Mouse (Mus musculus) kidney, embryonic 16.5 days (tissue): ENCODE measurements around the gene Ccdc63. TPM values are rescaled to one million over a fixed set of nuclear protein-coding genes. Genes with fewer than 3 reads are reported as not detected.
"Not testable (repeated sequence)": the region's sequence is repeated elsewhere in the genome, so short reads cannot be mapped to it uniquely, and the experiment has no call there.

Source experiments
- ATAC-seq: fragments of 200-750 bp; cut with Nextera tagmentation; 2 replicates; pipeline ENCODE4 v1.8.0; 2017; ENCODE audit warnings: moderate TSS enrichment; ENCODE audit not compliant: low FRiP score, low TSS enrichment
- H3K27ac ChIP-seq: fragments of 300-500 bp; sonication (generic); 2 replicates; pipeline ENCODE4 v1.5.1; 2014; ENCODE audit warnings: low read length
- H3K27me3 ChIP-seq: fragments of 300-500 bp; sonication (generic); 2 replicates; pipeline ENCODE4 v1.6.1; 2014; ENCODE audit warnings: low read length, control low read depth, mixed read lengths; ENCODE audit not compliant: insufficient read depth
- H3K36me3 ChIP-seq: fragments of 300-500 bp; sonication (generic); 2 replicates; pipeline ENCODE4 v1.6.1; 2014; ENCODE audit warnings: low read length, control low read depth, mixed read lengths; ENCODE audit not compliant: insufficient read depth
- H3K4me1 ChIP-seq: fragments of 300-500 bp; sonication (generic); 2 replicates; pipeline ENCODE4 v1.6.1; 2014; ENCODE audit warnings: low read length, control low read depth, mixed read lengths; ENCODE audit not compliant: insufficient read depth
- H3K4me2 ChIP-seq: fragments of 300-500 bp; sonication (generic); replicated peaks from 2 replicates; pipeline ENCODE4 v1.6.1; 2014; ENCODE audit warnings: low read depth, low read length
- H3K4me3 ChIP-seq: fragments of 300-500 bp; sonication (generic); 2 replicates; pipeline ENCODE4 v1.5.1; 2014; ENCODE audit warnings: mild to moderate bottlenecking, low read length
- H3K9ac ChIP-seq: fragments of 300-500 bp; sonication (generic); replicated peaks from 2 replicates; pipeline ENCODE4 v1.6.1; 2014; ENCODE audit warnings: low read length
- H3K9me3 ChIP-seq: fragments of 300-500 bp; sonication (generic); 2 replicates; pipeline ENCODE4 v1.6.1; 2016; ENCODE audit warnings: low read length, control low read depth
- WGBS: fragments of 180-500 bp; shearing (Covaris S2); extraction: QIAGEN DNeasy Blood & Tissue Kit; methylation state at CpG from one replicate; pipeline ENCODE4 v1.1.7; 2014; 5-methylcytosine and 5-hydroxymethylcytosine counted together
- polyA plus RNA-seq: library from polyadenylated mRNA; unstranded; fragments of >200 nt; fragmentation: Nextera tagmentation; extraction: Ambion mirVana; gene quantifications from 2 replicates; pipeline ENCODE4 v1.2.1, GENCODE M21; 2015

Gene Ccdc63
- 0.15 TPM in 1 of 2 replicates, not detected in the other for polyA plus RNA-seq

DNA sequence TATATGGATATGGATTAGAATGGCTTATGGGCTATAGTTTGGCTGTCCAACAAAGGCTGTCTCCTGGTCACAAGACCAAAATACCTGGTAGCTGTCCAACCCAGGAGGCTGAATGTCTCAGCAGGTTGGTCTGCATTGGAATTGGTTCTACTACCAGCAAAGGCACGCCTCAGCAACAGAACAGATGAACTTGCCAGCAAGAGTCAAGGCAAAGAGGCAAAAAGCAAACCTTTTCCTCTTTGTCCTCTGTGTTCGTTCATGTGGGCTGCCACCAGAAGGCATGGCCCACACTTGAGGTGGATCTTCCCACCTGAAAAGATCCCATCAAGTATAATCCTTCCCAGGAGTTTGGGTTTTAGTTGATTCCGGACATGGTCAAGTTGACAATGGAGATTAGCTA, at the start of gene Ccdc63:
Gene Ccdc63 (minus strand): TSS at position 101 of the 400 bp plus-strand sequence.
- 94% methylated on average over 3 of the region's 3 CpGs for WGBS

DNA sequence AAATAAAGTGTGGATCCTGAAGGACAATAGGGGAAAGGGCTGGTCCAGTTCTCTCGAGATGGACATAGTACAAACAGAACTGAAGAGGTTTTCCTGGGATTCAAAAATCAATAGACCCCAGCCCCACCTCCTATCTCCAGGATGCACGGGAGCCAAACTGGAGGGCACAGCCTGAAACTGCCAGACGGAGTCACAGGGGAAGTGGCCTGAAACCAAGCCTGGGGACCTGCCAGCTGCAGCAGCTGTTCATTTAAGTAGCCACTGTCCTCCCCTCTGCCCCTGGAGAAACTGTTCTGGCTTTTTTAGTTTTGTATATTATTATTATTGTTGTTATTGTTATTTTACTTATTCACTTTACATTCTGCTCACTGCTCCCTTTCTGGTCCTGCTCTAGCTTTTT, 48.5 kb upstream of the Ccdc63 start:
- Histone ChIP-seq H3K4me1 (no peaks in the 10 kb centered on the region), H3K9me3 (no peaks in the 10 kb centered on the region), H3K36me3 (no peaks in the 10 kb centered on the region), H3K27ac (no peak overlapping the region), H3K9ac (no peak overlapping the region), H3K4me2 (no peak overlapping the region), H3K27me3 (no peaks in the 10 kb centered on the region), H3K4me3 (no peak overlapping the region)
- ATAC-seq, result no peak
- WGBS, result 42% methylated on average over 3 of the region's 3 CpGs

More for the DNA sequence above, at the start of gene Ccdc63:
- H3K36me3 ChIP-seq, result no peaks in the 10 kb centered on the region
- no peaks in the 10 kb centered on the region for H3K9me3 ChIP-seq
- no peak within 1 kb of the TSS for H3K4me3 ChIP-seq
- peaks cover 7% of the 10 kb centered on the region; the same call in 1 of the 2 replicates for H3K4me1 ChIP-seq
- no peaks in the 10 kb centered on the region for H3K27me3 ChIP-seq
- no peak within 1 kb of the TSS for H3K9ac ChIP-seq
- no peak within 1 kb of the TSS for H3K27ac ChIP-seq
- no peak within 1 kb of the TSS for H3K4me2 ChIP-seq
- ATAC-seq, result no peak

DNA sequence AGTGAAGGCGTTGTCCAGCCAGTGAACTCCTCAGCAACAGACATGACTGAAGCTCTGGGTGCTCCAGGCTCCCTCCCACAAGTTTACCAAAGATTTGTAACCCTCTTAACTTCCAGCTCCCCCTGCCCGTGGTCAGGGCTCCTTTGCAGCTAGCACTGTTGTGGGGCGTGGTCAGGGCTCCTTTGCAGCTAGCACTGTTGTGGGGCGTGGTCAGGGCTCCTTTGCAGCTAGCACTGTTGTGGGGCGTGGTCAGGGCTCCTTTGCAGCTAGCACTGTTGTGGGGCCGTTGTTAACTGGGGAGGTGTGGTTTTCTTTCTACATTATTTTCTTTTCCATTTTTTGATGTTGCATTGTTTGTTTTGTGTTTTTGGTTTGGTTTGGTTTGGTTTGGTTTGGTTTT, 44.2 kb upstream of the Ccdc63 start:
- H3K27me3 ChIP-seq, H3K4me2 ChIP-seq, H3K4me1 ChIP-seq, H3K4me3 ChIP-seq, H3K9me3 ChIP-seq, H3K9ac ChIP-seq, H3K36me3 ChIP-seq, H3K27ac ChIP-seq, ATAC-seq: not testable (repeated sequence)
- 92% methylated on average over 6 of the region's 6 CpGs for WGBS

DNA sequence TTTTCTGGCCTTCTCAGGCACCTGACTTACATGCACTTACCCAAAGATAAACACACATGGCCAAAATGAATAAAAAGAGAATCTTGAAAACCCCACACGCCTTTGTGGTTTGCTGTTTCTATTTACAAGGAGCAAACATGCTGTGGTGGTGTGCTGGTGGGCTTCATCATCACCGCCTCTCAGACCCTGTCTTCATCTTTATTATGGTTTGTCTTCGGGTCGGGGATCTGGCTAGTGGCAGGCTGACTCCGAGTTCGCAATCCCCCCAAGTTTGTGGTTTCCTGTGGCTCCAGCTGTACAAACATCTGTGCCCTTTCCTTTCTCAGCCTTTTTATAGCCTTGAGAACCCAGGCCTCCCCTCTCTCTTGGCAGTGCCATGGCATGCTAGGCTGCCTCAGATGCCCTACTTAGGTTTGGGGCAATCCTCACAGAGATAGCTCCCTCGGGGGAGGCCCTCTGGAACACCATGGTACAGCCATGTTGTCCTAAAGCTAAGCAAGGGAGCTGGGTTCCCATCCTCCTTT, 43.7 kb upstream of the Ccdc63 start:
- H3K36me3 ChIP-seq, result 0 out of 2 replicates have a peak, but pooled peaks cover 3% of the 10 kb centered on the region
- 54% methylated on average over 7 of the region's 7 CpGs for WGBS

DNA sequence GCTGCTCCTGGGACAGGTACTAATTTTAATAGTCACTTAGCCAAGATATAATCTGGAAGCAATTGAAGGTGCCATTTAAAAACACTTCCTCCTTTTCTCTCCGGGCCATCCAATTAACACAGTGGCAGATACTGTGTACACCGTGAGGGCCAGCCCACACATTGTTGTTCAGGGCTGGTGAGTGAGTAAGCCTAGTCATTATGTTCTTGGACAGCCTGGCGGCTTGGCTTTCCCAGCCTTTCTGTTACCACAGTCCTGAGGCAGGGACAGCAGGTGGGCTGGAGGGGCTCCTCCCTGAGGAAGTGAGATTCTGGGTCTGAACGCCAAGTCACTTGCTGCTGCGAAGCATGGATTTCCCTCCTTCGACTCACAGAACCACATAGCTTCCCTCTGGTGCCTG, 39.0 kb upstream of the Ccdc63 start:
- Histone ChIP-seq H3K27me3 (no peaks in the 10 kb centered on the region), H3K4me3 (no peak overlapping the region), H3K9me3 (no peaks in the 10 kb centered on the region), H3K4me1 (peaks cover 5% of the 10 kb centered on the region; the same call in 1 of the 2 replicates), H3K36me3 (peaks cover 21% of the 10 kb centered on the region), H3K27ac (no peak overlapping the region), H3K4me2 (no peak overlapping the region), H3K9ac (no peak overlapping the region)
- ATAC-seq, result 0 out of 2 replicates have a peak, but pooled peaks have one; percentile 47
- 48% methylated on average over 6 of the region's 6 CpGs for WGBS

More for the DNA sequence above, 43.7 kb upstream of the Ccdc63 start:
- no peak for ATAC-seq
- Histone ChIP-seq H3K4me1 (peaks cover 3% of the 10 kb centered on the region; the same call in 1 of the 2 replicates), H3K9me3 (no peaks in the 10 kb centered on the region), H3K27ac (no peak overlapping the region), H3K4me2 (no peak overlapping the region), H3K4me3 (no peak overlapping the region), H3K27me3 (no peaks in the 10 kb centered on the region), H3K9ac (no peak overlapping the region)

DNA sequence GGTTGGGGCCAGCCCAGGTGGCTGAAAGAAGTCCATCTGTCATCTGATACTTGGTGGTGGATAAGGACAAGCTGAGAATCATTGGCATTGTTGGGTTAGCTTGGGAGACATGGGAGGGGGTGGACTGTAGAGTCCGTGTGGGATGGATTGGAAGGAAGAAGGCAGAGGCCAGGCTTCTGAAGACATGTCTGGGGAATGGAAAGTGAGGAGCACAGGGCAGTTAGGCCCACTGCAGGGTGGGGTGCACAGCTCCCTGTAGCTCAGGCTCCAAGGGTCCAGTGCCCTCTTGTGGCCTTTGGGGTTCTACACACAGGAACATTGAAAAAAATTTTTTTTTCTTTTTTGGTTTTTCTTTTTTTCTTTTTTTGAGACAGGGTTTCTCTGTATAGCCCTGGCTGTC, 35.8 kb upstream of the Ccdc63 start:
- Histone ChIP-seq H3K9ac (no peak overlapping the region), H3K4me2 (no peak overlapping the region), H3K27ac (no peak overlapping the region), H3K4me1 (peaks cover 5% of the 10 kb centered on the region; the same call in 1 of the 2 replicates), H3K9me3 (no peaks in the 10 kb centered on the region), H3K36me3 (peaks cover 42% of the 10 kb centered on the region), H3K27me3 (no peaks in the 10 kb centered on the region), H3K4me3 (no peak overlapping the region)
- peak; percentile 73 for ATAC-seq
- WGBS, result 19% methylated on average over 1 of the region's 1 CpGs

DNA sequence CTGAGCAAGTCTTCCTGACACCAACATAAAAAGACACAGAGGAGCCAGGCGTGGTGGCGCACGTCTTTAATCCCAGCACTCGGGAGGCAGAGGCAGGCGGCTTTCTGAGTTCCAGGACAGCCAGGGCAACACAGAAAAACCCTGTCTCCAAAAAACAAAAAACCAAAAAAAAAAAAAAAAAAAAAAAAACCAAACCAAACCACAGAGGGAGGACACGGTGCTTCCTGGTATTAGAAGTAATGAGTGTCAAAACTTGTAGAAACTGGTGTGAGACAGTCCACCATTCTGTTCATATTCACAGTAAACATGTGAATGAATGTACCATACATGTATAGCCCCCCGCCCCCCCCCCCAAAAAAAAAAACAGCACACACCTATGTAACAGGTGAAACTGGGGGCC, 35.3 kb upstream of the Ccdc63 start:
- WGBS, result 77% methylated on average over 7 of the region's 7 CpGs
- Histone ChIP-seq H3K9ac (no peak overlapping the region), H3K27ac (no peak overlapping the region), H3K9me3 (no peaks in the 10 kb centered on the region), H3K36me3 (peaks cover 46% of the 10 kb centered on the region), H3K4me3 (no peak overlapping the region), H3K4me1 (peaks cover 5% of the 10 kb centered on the region; the same call in 1 of the 2 replicates), H3K27me3 (no peaks in the 10 kb centered on the region), H3K4me2 (no peak overlapping the region)
- ATAC-seq, result no peak

DNA sequence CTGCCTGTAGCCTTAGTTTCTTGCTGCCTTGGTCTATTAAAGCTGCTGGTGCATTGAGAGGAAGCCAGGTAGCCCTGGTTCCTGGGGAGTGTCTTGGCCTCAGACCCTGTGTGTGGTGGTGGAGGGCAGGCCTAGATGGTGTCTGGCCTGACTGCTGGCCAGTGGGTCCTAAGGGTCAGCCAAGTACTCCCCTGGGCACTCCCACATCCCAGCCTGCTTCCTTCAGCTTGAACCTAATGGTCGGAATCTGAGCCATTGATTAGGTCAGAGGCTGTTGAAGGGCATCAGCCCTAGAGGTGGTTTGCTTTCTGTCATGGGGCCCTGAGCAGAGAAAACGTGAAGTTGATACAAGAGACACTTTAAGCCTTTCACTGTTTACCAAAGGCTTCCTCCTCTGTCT, 34.8 kb upstream of the Ccdc63 start:
- H3K9ac ChIP-seq, result no peak overlapping the region
- H3K4me3 ChIP-seq, result no peak overlapping the region
- 0 out of 2 replicates have a peak overlapping the region, but pooled peaks have one; percentile 1 for H3K27ac ChIP-seq
- peaks cover 5% of the 10 kb centered on the region; the same call in 1 of the 2 replicates for H3K4me1 ChIP-seq
- no peaks in the 10 kb centered on the region for H3K27me3 ChIP-seq
- peak; percentile 43; the same call in 1 of the 2 replicates for ATAC-seq
- no peaks in the 10 kb centered on the region for H3K9me3 ChIP-seq
- peaks cover 51% of the 10 kb centered on the region for H3K36me3 ChIP-seq
- 25% methylated on average over 2 of the region's 2 CpGs for WGBS
- H3K4me2 ChIP-seq, result no peak overlapping the region

DNA sequence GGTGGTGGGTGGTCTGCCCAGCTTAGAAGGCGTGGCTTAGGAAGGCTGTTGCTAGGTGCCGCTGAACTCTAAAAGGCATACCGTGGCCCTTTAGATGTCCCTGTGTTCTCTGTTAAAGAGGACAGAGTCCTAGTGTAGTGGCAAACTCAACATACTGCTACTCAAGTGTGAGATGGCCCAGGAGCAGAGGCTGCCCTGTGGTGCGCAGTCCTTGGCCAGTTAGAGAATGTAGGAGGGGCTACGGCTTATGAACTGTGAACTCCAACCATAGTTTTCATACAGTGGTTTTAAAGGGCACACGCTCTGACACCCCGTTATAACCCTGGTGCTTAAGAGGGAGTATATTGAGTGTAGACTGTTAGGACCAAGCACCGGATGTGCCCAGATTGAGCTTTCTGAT, 30.4 kb upstream of the Ccdc63 start:
- H3K27me3 ChIP-seq, result no peaks in the 10 kb centered on the region
- no peak overlapping the region for H3K4me3 ChIP-seq
- 92% methylated on average over 8 of the region's 8 CpGs for WGBS
- no peak for ATAC-seq
- H3K9me3 ChIP-seq, result no peaks in the 10 kb centered on the region
- no peak overlapping the region for H3K9ac ChIP-seq
- H3K4me2 ChIP-seq, result no peak overlapping the region
- peaks cover 9% of the 10 kb centered on the region for H3K4me1 ChIP-seq
- peaks cover 68% of the 10 kb centered on the region for H3K36me3 ChIP-seq
- H3K27ac ChIP-seq, result no peak overlapping the region

DNA sequence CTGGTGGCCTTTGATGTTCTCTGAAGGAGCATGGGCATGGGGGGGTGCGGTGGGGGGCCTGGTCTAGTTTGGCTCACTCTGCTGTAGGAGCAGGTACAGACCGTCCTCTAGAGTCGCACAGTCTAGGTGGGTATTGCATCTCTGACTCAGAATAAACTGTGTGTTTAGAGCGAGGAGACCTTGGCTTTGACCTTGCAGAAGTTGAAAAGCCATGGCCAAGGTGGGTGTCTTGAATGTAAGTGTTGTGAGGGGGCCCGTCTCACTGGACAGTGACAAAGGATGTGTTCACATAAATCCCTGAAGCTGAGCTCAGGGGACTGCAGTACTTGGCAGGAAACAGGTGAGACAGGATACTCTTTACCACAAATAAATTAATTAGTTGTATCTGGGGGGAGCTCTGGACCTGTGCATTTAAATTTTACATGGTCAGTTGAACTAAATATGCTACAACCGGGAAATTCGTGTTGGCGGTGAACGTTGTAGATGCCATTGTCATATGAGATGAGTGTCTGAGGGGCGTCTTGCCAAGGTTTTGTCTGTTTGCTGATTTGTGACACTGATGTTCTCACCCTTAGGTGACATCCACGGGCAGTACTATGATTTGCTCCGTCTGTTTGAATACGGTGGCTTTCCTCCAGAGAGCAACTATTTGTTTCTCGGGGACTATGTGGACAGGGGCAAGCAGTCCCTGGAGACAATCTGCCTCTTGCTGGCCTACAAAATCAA, 27.9 kb upstream of the Ccdc63 start:
- no peak overlapping the region for H3K9ac ChIP-seq
- ATAC-seq, result no peak
- H3K4me2 ChIP-seq, result no peak overlapping the region
- no peak overlapping the region for H3K27ac ChIP-seq
- no peaks in the 10 kb centered on the region for H3K27me3 ChIP-seq
- H3K36me3 ChIP-seq, result peaks cover 73% of the 10 kb centered on the region
- H3K4me1 ChIP-seq, result peaks cover 31% of the 10 kb centered on the region
- 84% methylated on average over 14 of the region's 14 CpGs for WGBS
- H3K9me3 ChIP-seq, result no peaks in the 10 kb centered on the region
- no peak overlapping the region for H3K4me3 ChIP-seq
